Mouse (Mus musculus) myocyte (in vitro differentiated cells): Measurements from ENCODE around the gene Plxna2.

Experiments
- CEBPB ChIP-seq: IDR thresholded peaks from 2 replicates; pipeline ENCODE4 v1.6.1; 2011; ENCODE audit warnings: mild to moderate bottlenecking, moderate library complexity; ENCODE audit not compliant: poor library complexity, insufficient read depth, severe bottlenecking
- E2F4 ChIP-seq: IDR thresholded peaks from one replicate; pipeline ENCODE4 v1.6.1; 2011; ENCODE audit warnings: mild to moderate bottlenecking, control low read depth, moderate library complexity; ENCODE audit not compliant: insufficient read depth
- MAX ChIP-seq: IDR thresholded peaks from one replicate; pipeline ENCODE4 v1.6.1; 2011; ENCODE audit warnings: low read depth, mild to moderate bottlenecking, control low read depth
- MYOD1 ChIP-seq, 3 experiments: IDR thresholded peaks; one replicate each; pipeline ENCODE4 v1.6.1; 2011; ENCODE audit warnings: control low read depth in 2 of 3, low read depth in 2 of 3, mild to moderate bottlenecking in 2 of 3, moderate library complexity in 1 of 3; ENCODE audit not compliant: insufficient read length in 2 of 3, control insufficient read depth in 1 of 3
- MYOG ChIP-seq, 3 experiments: IDR thresholded peaks; one replicate each; pipeline ENCODE4 v1.6.1; 2011; ENCODE audit warnings: control low read depth in 2 of 3, low read depth in 2 of 3, mild to moderate bottlenecking in 2 of 3; ENCODE audit not compliant: insufficient read length in 2 of 3, control insufficient read depth in 1 of 3, insufficient read depth in 1 of 3
- POLR2A ChIP-seq: IDR thresholded peaks from one replicate; pipeline ENCODE4 v1.6.1; 2011; ENCODE audit warnings: low read depth, mild to moderate bottlenecking, control low read depth, moderate library complexity; ENCODE audit not compliant: insufficient read length
- POLR2AphosphoS2 ChIP-seq: IDR thresholded peaks from one replicate; pipeline ENCODE4 v1.6.1; 2011; ENCODE audit warnings: low read depth, control low read depth; ENCODE audit not compliant: insufficient read length
- REST ChIP-seq: IDR thresholded peaks from one replicate; pipeline ENCODE4 v1.6.1; 2011; ENCODE audit warnings: mild to moderate bottlenecking, control low read depth, moderate library complexity; ENCODE audit not compliant: insufficient read depth, insufficient read length
- SRF ChIP-seq: IDR thresholded peaks from one replicate; pipeline ENCODE4 v1.6.1; 2011; ENCODE audit warnings: low read depth; ENCODE audit not compliant: control insufficient read depth, insufficient read length
- TCF12 ChIP-seq: IDR thresholded peaks from one replicate; pipeline ENCODE4 v1.6.1; 2011; ENCODE audit warnings: mild to moderate bottlenecking, control low read depth; ENCODE audit not compliant: poor library complexity, insufficient read depth, severe bottlenecking
- TCF3 ChIP-seq: IDR thresholded peaks from one replicate; pipeline ENCODE4 v1.6.1; 2011; ENCODE audit warnings: low read depth, control low read depth; ENCODE audit not compliant: insufficient read length
- USF1 ChIP-seq: IDR thresholded peaks from one replicate; pipeline ENCODE4 v1.6.1; 2011; ENCODE audit warnings: low read depth, mild to moderate bottlenecking, control low read depth, moderate library complexity

GRCm38 (mm10) chr1:194847014-194847413, 229.0 kb downstream of the Plxna2 start:
- no peak for TF ChIP-seq REST
- TF ChIP-seq MAX = no peak
- TF ChIP-seq POLR2A = no peak
- TF ChIP-seq TCF12 = no peak
- TF ChIP-seq POLR2AphosphoS2 = no peak
- TF ChIP-seq E2F4 = no peak
- TF ChIP-seq CEBPB = no peak
- no peak for TF ChIP-seq USF1
- no peak for TF ChIP-seq MYOG (IDR thresholded peaks at IDR 0.05; ENCODE audit: control insufficient read depth in 1 of 3, insufficient read depth in 1 of 3, insufficient read length in 2 of 3, low read depth in 2 of 3)
- TF ChIP-seq TCF3 = no peak
- TF ChIP-seq MYOD1 (IDR thresholded peaks at IDR 0.05; ENCODE audit: control insufficient read depth in 1 of 3, insufficient read length in 2 of 3, low read depth in 2 of 3) = no peak
- no peak for TF ChIP-seq SRF
